Mouse (Mus musculus): ENCODE measurements around the gene Gm10160.
A peak's percentile ranks its signal among the peaks of the same experiment; 100 is the strongest.

The Gm10160 gene

DNA sequence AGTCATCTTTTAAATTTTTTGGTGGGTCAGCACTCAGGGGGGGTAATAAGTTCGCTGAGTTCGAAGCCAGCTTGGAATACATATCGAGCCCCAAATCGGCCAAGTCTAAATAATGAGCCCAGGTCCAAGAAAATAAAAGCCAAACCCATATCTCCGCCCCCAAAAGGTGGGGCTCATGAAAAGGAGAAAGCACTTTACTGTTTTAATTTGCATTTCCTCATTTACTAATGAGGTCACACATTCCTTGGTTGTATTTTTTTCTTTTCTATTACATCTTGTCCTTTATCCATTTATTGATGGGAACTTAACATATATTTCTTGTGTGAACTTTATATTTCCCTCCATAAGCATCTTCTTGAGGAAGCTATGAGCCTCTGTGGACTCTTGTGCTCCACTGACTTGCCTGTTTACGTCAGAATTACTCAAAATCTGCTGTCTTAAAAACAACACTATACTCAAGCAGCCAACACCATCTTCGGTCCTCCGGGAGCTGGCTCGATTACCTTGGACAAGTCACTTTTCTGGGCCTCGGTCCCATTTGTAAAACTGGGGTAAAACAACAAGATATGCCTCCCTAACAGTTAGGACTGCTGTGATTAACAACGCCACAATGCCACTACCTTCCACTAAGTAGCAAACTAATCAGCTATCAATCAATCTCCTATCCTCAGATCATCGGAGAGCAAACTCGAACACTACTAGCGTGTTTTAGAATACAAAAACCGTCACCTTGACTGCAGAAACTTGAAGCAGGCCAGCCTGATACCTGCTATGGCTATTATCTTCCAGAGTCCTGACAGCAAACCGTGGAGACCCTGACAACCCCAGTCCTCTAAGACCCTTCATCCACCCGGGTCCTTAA lies 27.6 kb downstream of the Gm10160 start:
- peak in 1 of 2 experiments; percentile 50 for DNase-seq (ENCODE audit: low spot score in 2 of 2)

DNA sequence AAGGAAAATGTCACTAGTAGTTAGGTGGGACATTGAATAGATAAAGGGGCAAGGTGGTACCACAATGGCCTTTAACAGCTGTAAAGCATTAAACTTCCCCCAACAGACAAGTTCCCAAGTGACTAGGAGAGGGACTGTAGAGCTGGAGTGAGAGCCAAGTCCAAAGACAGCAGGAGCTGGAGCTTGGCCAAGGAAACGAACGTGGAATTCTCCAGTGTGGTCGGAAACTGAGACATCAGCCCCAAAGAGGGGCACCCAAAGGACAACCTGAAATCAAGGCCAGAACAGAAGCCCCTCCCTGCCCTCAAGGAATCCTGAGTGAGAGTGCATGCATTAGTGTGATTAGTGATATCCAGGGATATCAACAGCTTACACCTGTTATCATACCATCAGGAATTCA lies 30.2 kb downstream of the Gm10160 start:
- DNase-seq (ENCODE audit: low spot score in 2 of 2): no peak

DNA sequence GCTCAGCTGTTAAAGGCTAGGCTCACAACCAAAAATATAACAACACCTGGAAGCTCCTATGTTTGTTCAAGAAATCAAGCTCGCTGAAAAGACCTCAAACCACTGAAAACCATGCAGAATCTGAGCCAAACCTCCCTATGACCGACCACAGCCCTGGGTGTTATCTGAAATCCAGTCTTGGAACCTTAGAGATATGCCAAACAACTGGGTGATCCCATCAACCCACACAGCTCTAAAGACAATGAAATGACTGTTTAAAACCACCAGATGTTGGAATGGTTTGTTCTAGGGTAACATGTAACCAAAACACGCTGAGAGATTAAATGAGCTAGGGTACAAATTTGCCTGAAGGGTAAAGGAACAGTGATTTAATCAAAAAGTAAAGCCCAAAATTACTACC lies 30.7 kb downstream of the Gm10160 start:
- DNase-seq (ENCODE audit: low spot score in 2 of 2): no peak

DNA sequence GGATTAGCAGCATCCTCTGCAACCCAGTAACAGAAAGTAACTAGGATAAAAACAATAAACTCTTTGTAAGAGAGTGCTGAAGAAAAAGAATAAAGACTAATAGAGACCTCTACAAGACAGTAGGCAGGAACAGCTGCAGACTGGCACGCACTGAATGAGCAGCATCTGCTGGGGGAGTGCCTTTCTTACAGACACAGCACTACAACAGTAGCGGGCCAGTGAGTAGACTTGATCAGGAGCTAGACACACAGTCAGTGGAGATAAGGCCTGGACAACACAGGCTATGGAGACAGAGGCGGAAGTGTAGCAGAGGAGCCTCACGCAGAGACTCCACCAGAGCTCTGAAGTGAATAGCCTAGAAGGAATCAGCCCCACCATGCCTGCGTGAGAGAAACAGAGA lies 49.5 kb downstream of the Gm10160 start:
- DNase-seq (ENCODE audit: low spot score in 2 of 2): no peak

Measured in right cerebral cortex, adult 2 months (tissue).